Mouse (Mus musculus) c-Kit-negative CD71-positive TER-119-positive erythroid progenitor cells, embryonic 14.5 days (primary cell): ENCODE measurements around the gene Wdr82.

Experiments
- DNase-seq: peaks from one replicate; pipeline ENCODE4 v3.0.0-alpha.2; 2013; ENCODE audit warnings: low read depth, low spot score

The Wdr82 gene

GRCm38 (mm10) chr9:106198962-106199458, 28.3 kb downstream of the Wdr82 start:
- peak; percentile 33 for DNase-seq

GRCm38 (mm10) chr9:106199535-106200272, 29.0 kb downstream of the Wdr82 start, which contains the start of gene Ppm1m:
Gene Ppm1m (minus strand): TSS chr9:106199746.
- no peak for DNase-seq

- no peak for DNase-seq
Observed at GRCm38 (mm10) chr9:106201895-106202294, 31.2 kb downstream of the Wdr82 start.

GRCm38 (mm10) chr9:106202819-106203636, 32.3 kb downstream of the Wdr82 start, which contains the start of gene Twf2:
Gene Twf2 (plus strand): TSS chr9:106203108.
- DNase-seq = peak; percentile 72

GRCm38 (mm10) chr9:106203990-106204851, 33.5 kb downstream of the Wdr82 start:
- DNase-seq = no peak

- DNase-seq = no peak
Observed at GRCm38 (mm10) chr9:106205713-106206290, 35.1 kb downstream of the Wdr82 start.

- DNase-seq = no peak
Observed at GRCm38 (mm10) chr9:106206515-106206914, 35.8 kb downstream of the Wdr82 start.

- DNase-seq = no peak
Observed at GRCm38 (mm10) chr9:106208181-106208580, 37.5 kb downstream of the Wdr82 start.

- no peak for DNase-seq
Observed at GRCm38 (mm10) chr9:106209954-106210353, 39.2 kb downstream of the Wdr82 start.

- DNase-seq = no peak
Observed at GRCm38 (mm10) chr9:106210853-106211609, 40.3 kb downstream of the Wdr82 start.

GRCm38 (mm10) chr9:106211680-106212593, 41.2 kb downstream of the Wdr82 start:
- peak; percentile 73 for DNase-seq

GRCm38 (mm10) chr9:106212594-106212981, 41.9 kb downstream of the Wdr82 start:
- no peak for DNase-seq

GRCm38 (mm10) chr9:106215341-106216125, 44.8 kb downstream of the Wdr82 start:
- no peak for DNase-seq

- DNase-seq = no peak
Observed at GRCm38 (mm10) chr9:106216971-106217370, 46.2 kb downstream of the Wdr82 start.

- no peak for DNase-seq
Observed at GRCm38 (mm10) chr9:106220894-106221523, 50.3 kb downstream of the Wdr82 start.

GRCm38 (mm10) chr9:106222261-106222851, 51.6 kb downstream of the Wdr82 start, which contains the start of gene Tlr9:
Gene Tlr9 (plus strand): TSS chr9:106222598.
- DNase-seq = no peak

GRCm38 (mm10) chr9:106222994-106223393, 52.3 kb downstream of the Wdr82 start:
- DNase-seq = no peak
